16 mouse cellular contexts compared by ENCODE assay signal in the genomic region with DNA sequence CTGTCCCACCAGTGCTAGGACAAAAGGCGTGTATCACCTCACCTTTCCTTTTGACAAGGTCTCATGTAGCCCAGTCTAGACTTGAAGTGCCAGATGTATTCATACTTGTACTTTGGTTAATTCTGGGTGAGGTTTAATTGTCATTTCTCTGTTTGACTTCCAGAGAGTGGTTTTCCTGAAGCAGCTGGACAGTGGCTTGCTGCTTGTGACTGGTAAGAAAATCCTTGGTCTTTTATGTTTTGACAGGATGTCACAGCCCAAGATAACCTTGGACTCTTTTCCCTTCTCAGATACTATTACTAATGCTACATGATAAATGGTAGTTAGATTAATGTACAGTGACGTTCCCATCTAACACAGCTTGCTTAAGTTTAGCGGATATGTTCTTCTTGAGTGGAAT. TPM values are rescaled to one million over a fixed set of nuclear protein-coding genes. Genes with fewer than 3 reads are reported as not detected.
DNase-seq lines count a peak whose midpoint lies in the region; ATAC-seq and TF ChIP-seq lines count a peak whose summit lies in the region.
"Had no signal": no experiment of that assay in that cellular context is flagged by ENCODE, and none has a peak within 500 bp of the region (broad histone marks: within the 10 kb centered on the region; RNA-seq: fewer than 3 reads in every experiment).

No protein-coding gene starts in this region.

- ATAC-seq in heart, embryonic 11.5 days (replicated peaks; ENCODE audit: insufficient number of reproducible peaks, low FRiP score, low TSS enrichment): no peak
- ATAC-seq in kidney, embryonic 16.5 days (ENCODE audit: low FRiP score, low TSS enrichment): no peak
- ATAC-seq in limb, embryonic 13.5 days (ENCODE audit: low FRiP score, low read depth): no peak
- ATAC-seq in cerebellum, adult (ENCODE audit: insufficient number of reproducible peaks, low FRiP score, low TSS enrichment): no peak
- ATAC-seq: forebrain, embryonic 16.5 days; Patski had no signal

- peaks cover 16% of the 10 kb centered on the region for H3K4me1 ChIP-seq in heart, embryonic 11.5 days (ENCODE audit: control insufficient read depth, insufficient read depth, low read length)
- peaks cover 3% of the 10 kb centered on the region; the same call in 1 of the 2 replicates for H3K4me1 ChIP-seq in heart, adult 2 months (ENCODE audit: control insufficient read depth, insufficient read depth, low read length)
- H3K4me1 ChIP-seq in kidney, embryonic 16.5 days (ENCODE audit: insufficient read depth, low read length): peaks cover 17% of the 10 kb centered on the region
- peaks cover 47% of the 10 kb centered on the region for H3K4me1 ChIP-seq in E14TG2a.4 (replicated peaks; ENCODE audit: low read depth, low read length)
- peaks cover 27% of the 10 kb centered on the region for H3K4me1 ChIP-seq in limb, embryonic 13.5 days

- no peak for TF ChIP-seq CTCF in heart, adult 2 months (IDR thresholded peaks at IDR 0.05)
- no peak for TF ChIP-seq CTCF in E14TG2a.4 (conservative IDR thresholded peaks at IDR 0.05; ENCODE audit: low read length)

- H3K27ac ChIP-seq in heart, embryonic 11.5 days (ENCODE audit: low read depth, low read length): no peak overlapping the region
- no peak overlapping the region for H3K27ac ChIP-seq in heart, adult 2 months
- H3K27ac ChIP-seq in kidney, embryonic 16.5 days (ENCODE audit: low read length): no peak overlapping the region
- H3K27ac ChIP-seq in limb, embryonic 13.5 days: no peak overlapping the region
- H3K27ac ChIP-seq: embryonic facial prominence, embryonic 12.5 days; kidney, postnatal 0 days had no signal

- intact Hi-C loops in heart, adult 2 months (cut with DNase I): no loop called here

- no peak for DNase-seq in heart, adult 2 months
- no peak for DNase-seq in kidney, adult 11 months
- no peak for DNase-seq in frontal cortex, postnatal 25 days (ENCODE audit: low spot score in 2 of 2)
- DNase-seq: cerebellum, adult 9-11 months; gastrocnemius, postnatal 25 days; lung, postnatal 4 days; right cerebral cortex, postnatal 4 days had no signal

- no peak for TF ChIP-seq EP300 in heart, adult 2 months (IDR thresholded peaks at IDR 0.05; ENCODE audit: insufficient read depth, low read depth, low read length)

- H3K9me3 ChIP-seq in heart, embryonic 11.5 days (replicated peaks; ENCODE audit: control insufficient read depth, low read length): no peaks in the 10 kb centered on the region
- H3K9me3 ChIP-seq in kidney, embryonic 16.5 days (ENCODE audit: low read length): no peaks in the 10 kb centered on the region
- no peaks in the 10 kb centered on the region for H3K9me3 ChIP-seq in E14TG2a.4 (ENCODE audit: low read length)
- no peaks in the 10 kb centered on the region for H3K9me3 ChIP-seq in limb, embryonic 13.5 days
- H3K9me3 ChIP-seq: embryonic facial prominence, embryonic 12.5 days had no signal

- H3K9ac ChIP-seq in heart, embryonic 11.5 days (ENCODE audit: low read depth, low read length): peak overlapping the region; percentile 43; the same call in 1 of the 2 replicates
- no peak overlapping the region for H3K9ac ChIP-seq in heart, adult 2 months (ENCODE audit: low read depth, low read length)
- H3K9ac ChIP-seq in kidney, embryonic 16.5 days (replicated peaks; ENCODE audit: low read length): no peak overlapping the region
- peak overlapping the region; percentile 100; the same call in 1 of the 2 replicates for H3K9ac ChIP-seq in limb, embryonic 13.5 days

- peaks cover 55% of the 10 kb centered on the region for H3K36me3 ChIP-seq in heart, embryonic 11.5 days (ENCODE audit: control insufficient read depth, insufficient read depth, low read length)
- H3K36me3 ChIP-seq in heart, adult 2 months (ENCODE audit: control insufficient read depth, insufficient read depth, low read length): peaks cover 7% of the 10 kb centered on the region
- peaks cover 61% of the 10 kb centered on the region for H3K36me3 ChIP-seq in kidney, embryonic 16.5 days (ENCODE audit: insufficient read depth, low read length)
- H3K36me3 ChIP-seq in E14TG2a.4 (ENCODE audit: insufficient read depth, low read length): peaks cover 73% of the 10 kb centered on the region
- H3K36me3 ChIP-seq in limb, embryonic 13.5 days: peaks cover 65% of the 10 kb centered on the region

- no peak for TF ChIP-seq POLR2A in heart, adult 2 months (IDR thresholded peaks at IDR 0.05; ENCODE audit: insufficient read depth, low read depth, low read length)

- no peaks in the 10 kb centered on the region for H3K27me3 ChIP-seq in heart, embryonic 11.5 days (ENCODE audit: control insufficient read depth, insufficient read depth, low read length)
- H3K27me3 ChIP-seq in heart, adult 2 months (ENCODE audit: control insufficient read depth, insufficient read depth, low read length): no peaks in the 10 kb centered on the region
- H3K27me3 ChIP-seq in kidney, embryonic 16.5 days (ENCODE audit: insufficient read depth, low read length): no peaks in the 10 kb centered on the region
- no peaks in the 10 kb centered on the region for H3K27me3 ChIP-seq in E14TG2a.4 (ENCODE audit: insufficient read depth, low read length)
- no peaks in the 10 kb centered on the region for H3K27me3 ChIP-seq in limb, embryonic 13.5 days
- H3K27me3 ChIP-seq: embryonic facial prominence, embryonic 12.5 days; Patski had no signal

- no peak overlapping the region for H3K4me3 ChIP-seq in heart, embryonic 11.5 days (ENCODE audit: low read depth, low read length)
- no peak overlapping the region for H3K4me3 ChIP-seq in heart, adult 2 months
- H3K4me3 ChIP-seq in kidney, embryonic 16.5 days (ENCODE audit: low read length): peak overlapping the region; percentile 98; the same call in 1 of the 2 replicates
- H3K4me3 ChIP-seq in E14TG2a.4 (replicated peaks; ENCODE audit: low read length): peak overlapping the region; percentile 100
- H3K4me3 ChIP-seq in limb, embryonic 13.5 days: 0 out of 2 replicates have a peak overlapping the region, but pooled peaks have one; percentile 98

- H3K79me2 ChIP-seq in heart, adult 2 months (replicated peaks; ENCODE audit: control insufficient read depth, insufficient read depth, low read length): no peaks in the 10 kb centered on the region

- H3K4me2 ChIP-seq in heart, embryonic 11.5 days: no peak overlapping the region
- peak overlapping the region; percentile 62; the same call in 1 of the 2 replicates for H3K4me2 ChIP-seq in kidney, embryonic 16.5 days (replicated peaks; ENCODE audit: low read depth, low read length)
- 0 out of 2 replicates have a peak overlapping the region, but pooled peaks have one; percentile 73 for H3K4me2 ChIP-seq in limb, embryonic 13.5 days (replicated peaks)

- 74% methylated on average over 3 of the region's 3 CpGs for WGBS in heart, embryonic 11.5 days (ENCODE audit: insufficient replicate concordance)
- 59% methylated on average over 3 of the region's 3 CpGs for WGBS in heart, adult 2 months
- 57% methylated on average over 3 of the region's 3 CpGs for WGBS in kidney, embryonic 16.5 days
- 87% methylated on average over 3 of the region's 3 CpGs for WGBS in limb, embryonic 13.5 days

RNA-seq across cellular contexts. Expression of gene Rpl6, which starts 2.7 kb away (rescaled TPM):
- 498 and 592 TPM in 2 replicates for polyA plus RNA-seq in heart, embryonic 11.5 days (2014; fragmentation: Nextera tagmentation; extraction: Ambion mirVana)
- 100 to 1,000 TPM; 482 to 571 TPM for total RNA-seq in heart, adult 2 months (2021)
- 168 and 230 TPM in 2 replicates for polyA plus RNA-seq in heart, adult 2 months (2012; rRNA removed)
- polyA plus RNA-seq in kidney, embryonic 16.5 days (2015; fragmentation: Nextera tagmentation; extraction: Ambion mirVana): 575 and 586 TPM in 2 replicates
- 616 and 635 TPM in 2 replicates for polyA plus RNA-seq in limb, embryonic 13.5 days (2015; fragmentation: Nextera tagmentation; extraction: Ambion mirVana)

RNA-seq across cellular contexts. Expression of gene Hectd4, which starts 13.0 kb away (rescaled TPM):
- 5.3 and 7.3 TPM in 2 replicates for polyA plus RNA-seq in heart, embryonic 11.5 days (2014; fragmentation: Nextera tagmentation; extraction: Ambion mirVana)
- 10 to 100 TPM; 22.6 to 23.1 TPM for total RNA-seq in heart, adult 2 months (2021)
- 9.8 and 13.8 TPM in 2 replicates for polyA plus RNA-seq in heart, adult 2 months (2012; rRNA removed)
- 3.8 and 4.5 TPM in 2 replicates for polyA plus RNA-seq in kidney, embryonic 16.5 days (2015; fragmentation: Nextera tagmentation; extraction: Ambion mirVana)
- polyA plus RNA-seq in limb, embryonic 13.5 days (2015; fragmentation: Nextera tagmentation; extraction: Ambion mirVana): 5.2 and 5.6 TPM in 2 replicates

RNA-seq across cellular contexts. Expression of gene Ptpn11, which starts 15.8 kb away (rescaled TPM):
- polyA plus RNA-seq in heart, embryonic 11.5 days (2014; fragmentation: Nextera tagmentation; extraction: Ambion mirVana): 23.7 and 33.8 TPM in 2 replicates
- total RNA-seq in heart, adult 2 months (2021): 100 to 1,000 TPM; 159 to 205 TPM
- 50.7 and 91.1 TPM in 2 replicates for polyA plus RNA-seq in heart, adult 2 months (2012; rRNA removed)
- 17.0 and 19.1 TPM in 2 replicates for polyA plus RNA-seq in kidney, embryonic 16.5 days (2015; fragmentation: Nextera tagmentation; extraction: Ambion mirVana)
- polyA plus RNA-seq in limb, embryonic 13.5 days (2015; fragmentation: Nextera tagmentation; extraction: Ambion mirVana): 25.6 and 25.8 TPM in 2 replicates

Comparison
In these comparisons a context has a peak if more than half of its experiments do, and no peak if none do; other contexts are left out.
1. H3K9ac ChIP-seq: peak in heart, embryonic 11.5 days (single experiment) and limb, embryonic 13.5 days (single experiment); none in heart, adult 2 months (single experiment) and kidney, embryonic 16.5 days (single experiment).
2. H3K4me3 ChIP-seq: peak in kidney, embryonic 16.5 days (single experiment), E14TG2a.4 (single experiment) and limb, embryonic 13.5 days (single experiment); none in heart, embryonic 11.5 days (single experiment) and heart, adult 2 months (single experiment).